Mouse (Mus musculus): ENCODE data around the gene Trove2. TPM values are rescaled to one million over a fixed set of nuclear protein-coding genes. Genes with fewer than 3 reads are reported as not detected.

The Trove2 gene
- total and polyA plus RNA-seq, 3 experiments = 4.5 to 4.6 TPM; not detected in 1

DNA sequence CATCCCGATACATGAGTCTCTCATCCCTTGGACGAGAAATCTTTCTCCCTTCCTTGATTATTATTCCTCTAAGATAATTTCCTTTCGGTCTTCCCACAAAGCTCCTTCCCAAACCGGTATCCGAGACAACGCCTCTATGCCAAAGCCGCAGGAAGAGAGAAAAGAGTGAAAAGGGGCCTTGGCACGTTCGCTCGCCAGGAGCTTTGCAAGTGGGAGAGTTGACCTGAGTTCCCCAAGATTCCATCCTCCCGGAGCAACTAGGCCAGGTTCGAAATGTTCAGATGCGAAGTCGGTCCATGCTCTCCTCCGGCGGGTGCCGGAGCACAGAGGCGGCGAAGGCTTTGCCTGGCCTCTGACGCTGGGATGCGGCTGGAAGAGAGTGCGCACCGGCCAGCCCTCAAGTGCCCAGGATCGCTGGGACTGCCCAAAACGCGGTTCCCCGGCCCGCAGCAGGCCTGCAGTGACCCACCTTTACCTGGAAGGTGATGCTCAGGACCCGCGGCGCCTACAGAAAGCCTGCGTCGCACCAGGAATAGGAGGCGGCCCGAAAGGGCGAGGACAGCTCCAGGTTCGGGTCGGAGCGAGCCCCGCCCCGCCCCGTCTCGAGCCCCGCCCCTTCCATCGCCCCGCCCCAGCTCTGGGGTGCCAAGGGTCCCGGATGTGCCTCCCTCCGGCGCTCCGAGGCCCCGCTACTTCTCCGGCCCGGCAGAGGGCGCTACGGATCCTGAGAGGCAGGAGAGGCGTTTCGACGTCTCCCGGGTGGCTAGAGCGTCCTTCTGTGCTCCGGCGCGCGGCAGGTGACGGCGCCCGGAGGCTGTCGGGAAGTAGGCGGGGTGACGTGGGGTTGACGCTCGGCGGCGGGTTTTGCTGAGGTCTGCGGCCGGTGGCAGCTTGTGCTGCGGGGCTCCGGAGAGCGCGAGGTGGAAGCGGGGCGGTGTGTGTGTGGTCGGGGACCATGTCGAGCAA, at the start of gene Trove2, which contains the start of gene Uchl5 (continued):
- TF ChIP-seq TCF12 (IDR thresholded peaks at IDR 0.05; ENCODE audit: low read depth, low read length) (peak; percentile 83), ZNF384 (IDR thresholded peaks at IDR 0.05; ENCODE audit: low read depth, low read length) (no peak), E2F4 (IDR thresholded peaks at IDR 0.05; ENCODE audit: borderline replicate concordance, low read depth, low read length) (no peak), GABPA (IDR thresholded peaks at IDR 0.05; ENCODE audit: low read depth, low read length) (peak; percentile 67; the same call in 1 of the 2 replicates), JUND (IDR thresholded peaks at IDR 0.05; ENCODE audit: low read depth, low read length) (no peak), ETS1 (IDR thresholded peaks at IDR 0.05; ENCODE audit: low read depth, low read length) (peak; percentile 75)

DNA sequence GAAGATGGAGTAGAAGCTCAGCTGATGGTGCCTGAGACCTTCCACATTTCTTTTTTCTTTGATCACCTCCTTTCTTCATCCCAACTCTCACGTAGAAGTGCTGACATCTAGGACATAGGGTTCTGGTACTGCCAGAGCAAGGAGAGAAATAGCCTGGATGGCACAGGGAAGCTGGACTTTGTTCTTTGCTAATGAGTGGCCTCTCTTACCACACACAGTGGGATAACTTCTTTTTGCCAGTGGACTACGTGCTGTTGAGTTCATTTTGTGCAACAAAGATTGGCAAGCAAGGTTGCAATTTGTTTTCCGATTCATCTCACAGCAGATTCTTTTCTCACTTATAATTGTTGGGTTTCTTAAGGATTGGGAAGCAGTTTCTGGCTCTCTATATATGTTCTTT, 45.8 kb upstream of the Trove2 start:
- Histone ChIP-seq H3K36me3 (ENCODE audit: control insufficient read depth in 1 of 2, insufficient read depth in 2 of 2, low read length in 2 of 2) (no peaks in the 10 kb centered on the region; a peak in 1 of 4 replicates), H3K4me1 (ENCODE audit: control insufficient read depth in 1 of 2, insufficient read depth in 2 of 2, low read length in 2 of 2) (no peaks in the 10 kb centered on the region), H3K27ac (ENCODE audit: control insufficient read depth, low read depth, low read length) (no peak overlapping the region), H3K9me3 (replicated peaks; ENCODE audit: insufficient read depth, low read length) (no peaks in the 10 kb centered on the region), H3K9ac (ENCODE audit: control insufficient read depth, low read depth, low read length, poor library complexity, severe bottlenecking) (no peak overlapping the region), H3K79me2 (ENCODE audit: control insufficient read depth, insufficient read depth, low read length, poor library complexity) (no peaks in the 10 kb centered on the region), H3K27me3 (ENCODE audit: control insufficient read depth in 1 of 2, insufficient read depth in 2 of 2, low read length in 2 of 2) (no peaks in the 10 kb centered on the region), H3K4me3 (ENCODE audit: control insufficient read depth in 1 of 2, insufficient read depth in 1 of 2, low read depth in 2 of 2, low read length in 2 of 2) (no peak overlapping the region)
- DNase-seq (ENCODE audit: low read depth, low spot score) = no peak
- TF ChIP-seq MXI1 (IDR thresholded peaks at IDR 0.05; ENCODE audit: low read depth, low read length) = no peak
- no peak for TF ChIP-seq E2F4 (IDR thresholded peaks at IDR 0.05; ENCODE audit: borderline replicate concordance, low read depth, low read length)
- no peak for TF ChIP-seq CHD2 (IDR thresholded peaks at IDR 0.05; ENCODE audit: low read length)
- no peak for TF ChIP-seq SIN3A (IDR thresholded peaks at IDR 0.05; ENCODE audit: low read length)
- no peak for TF ChIP-seq GATA1 (IDR thresholded peaks at IDR 0.05; ENCODE audit: low read depth, low read length)
- TF ChIP-seq EP300 (IDR thresholded peaks at IDR 0.05; ENCODE audit: low read depth in 1 of 2, low read length in 2 of 2) = no peak
- TF ChIP-seq KAT2A (conservative IDR thresholded peaks at IDR 0.05; ENCODE audit: low read depth, low read length) = no peak

DNA sequence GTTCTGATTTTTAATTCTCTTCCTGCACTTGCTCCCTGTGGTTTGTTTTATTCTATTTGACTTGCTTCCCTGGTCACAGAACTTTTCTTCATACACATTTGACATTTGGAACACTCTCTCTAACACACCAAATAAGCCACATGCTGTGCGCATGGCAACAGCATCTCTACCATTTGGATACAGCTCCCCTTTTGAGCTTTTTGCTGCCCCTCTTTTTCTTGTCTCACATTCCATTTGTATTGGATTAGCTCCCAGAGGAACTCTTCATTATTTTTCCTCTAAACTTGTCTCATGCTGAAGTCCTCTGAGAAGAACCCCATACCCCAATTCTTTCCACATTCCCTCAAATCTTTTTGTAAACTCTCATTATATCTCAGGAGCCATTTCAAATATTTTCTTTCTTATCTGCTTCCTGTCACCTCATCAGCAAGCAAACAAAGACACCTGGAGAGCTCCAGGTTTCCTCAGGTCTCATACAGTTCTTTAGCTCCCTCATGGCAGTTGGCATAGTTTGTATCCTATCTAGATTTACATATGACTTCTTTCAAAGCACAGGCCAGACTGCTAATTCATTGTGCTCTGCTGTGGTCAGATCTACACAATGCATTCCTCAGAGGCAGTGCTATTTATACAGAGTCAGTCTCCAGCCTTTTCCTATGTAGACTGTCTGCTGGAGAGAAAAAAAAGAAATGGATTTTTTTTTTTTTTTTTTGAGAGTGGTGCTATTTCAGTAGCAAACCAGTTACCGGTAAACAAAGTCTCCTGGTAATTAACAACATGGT, 43.4 kb upstream of the Trove2 start:
- DNase-seq (ENCODE audit: low read depth, low spot score) = no peak
- no peaks in the 10 kb centered on the region for H3K9me3 ChIP-seq (replicated peaks; ENCODE audit: insufficient read depth, low read length)
- H3K9ac ChIP-seq (ENCODE audit: control insufficient read depth, low read depth, low read length, poor library complexity, severe bottlenecking) = no peak overlapping the region
- no peaks in the 10 kb centered on the region for H3K79me2 ChIP-seq (ENCODE audit: control insufficient read depth, insufficient read depth, low read length, poor library complexity)
- no peaks in the 10 kb centered on the region for H3K4me1 ChIP-seq (ENCODE audit: control insufficient read depth in 1 of 2, insufficient read depth in 2 of 2, low read length in 2 of 2)
- H3K27ac ChIP-seq (ENCODE audit: control insufficient read depth, low read depth, low read length) = no peak overlapping the region
- no peaks in the 10 kb centered on the region; a peak in 1 of 4 replicates for H3K36me3 ChIP-seq (ENCODE audit: control insufficient read depth in 1 of 2, insufficient read depth in 2 of 2, low read length in 2 of 2)
- no peak overlapping the region for H3K4me3 ChIP-seq (ENCODE audit: control insufficient read depth in 1 of 2, insufficient read depth in 1 of 2, low read depth in 2 of 2, low read length in 2 of 2)
- TF ChIP-seq RCOR1 (IDR thresholded peaks at IDR 0.05; ENCODE audit: low read depth, low read length) (no peak), SMC3 (IDR thresholded peaks at IDR 0.05; ENCODE audit: low read depth, low read length) (no peak), USF1 (IDR thresholded peaks at IDR 0.05; ENCODE audit: low read depth, low read length) (no peak), TCF12 (IDR thresholded peaks at IDR 0.05; ENCODE audit: low read depth, low read length) (no peak), ZNF384 (IDR thresholded peaks at IDR 0.05; ENCODE audit: low read depth, low read length) (no peak), ELF1 (IDR thresholded peaks at IDR 0.05; ENCODE audit: low read depth, low read length) (no peak), TAL1 (IDR thresholded peaks at IDR 0.05; ENCODE audit: low read length) (no peak), JUND (IDR thresholded peaks at IDR 0.05; ENCODE audit: low read depth, low read length) (no peak), ETS1 (IDR thresholded peaks at IDR 0.05; ENCODE audit: low read depth, low read length) (no peak)
- no peaks in the 10 kb centered on the region for H3K27me3 ChIP-seq (ENCODE audit: control insufficient read depth in 1 of 2, insufficient read depth in 2 of 2, low read length in 2 of 2)
